Mouse (Mus musculus): Measurements from ENCODE around the gene Tex19.2. TPM values are rescaled to one million over a fixed set of nuclear protein-coding genes. Genes with fewer than 3 reads are reported as not detected.

Tex19.2 gene
- not detected in 2 replicates for polyA plus RNA-seq (2014; fragmentation: Nextera tagmentation; extraction: Ambion mirVana)

DNA sequence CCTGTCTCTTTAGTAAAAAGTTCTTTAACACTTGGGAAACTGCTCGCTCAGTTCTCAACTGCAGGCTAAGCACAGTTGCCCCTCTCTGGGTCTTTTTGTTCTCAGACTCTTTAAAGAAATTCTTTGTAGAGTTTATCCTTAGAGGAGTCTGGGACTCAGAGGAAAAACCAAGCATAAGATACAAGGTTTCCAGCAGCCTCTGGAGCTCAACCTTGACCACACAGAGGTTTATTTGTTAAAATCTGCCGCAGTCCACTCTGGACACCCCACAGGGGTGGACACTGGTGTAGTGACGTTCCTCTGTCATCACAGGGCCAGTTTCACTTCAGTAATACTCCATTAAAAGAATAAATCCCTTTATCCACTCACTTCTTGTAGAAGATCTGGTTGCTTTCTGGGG, at the start of gene Tex19.2:
TSS of gene Tex19.2 (minus strand) at position 101 of the 400 bp plus-strand sequence.
- Histone ChIP-seq H3K9me3 (replicated peaks; ENCODE audit: control insufficient read depth, low read length) (no peaks in the 10 kb centered on the region), H3K27ac (ENCODE audit: low read depth, low read length) (no peak within 1 kb of the TSS), H3K4me3 (ENCODE audit: low read depth, low read length) (no peak within 1 kb of the TSS), H3K36me3 (ENCODE audit: control insufficient read depth, insufficient read depth, low read length) (no peaks in the 10 kb centered on the region), H3K4me1 (ENCODE audit: control insufficient read depth, insufficient read depth, low read length) (peaks cover 13% of the 10 kb centered on the region), H3K4me2 (no peak within 1 kb of the TSS), H3K27me3 (ENCODE audit: control insufficient read depth, insufficient read depth, low read length) (no peaks in the 10 kb centered on the region; the same call in 1 of the 2 replicates), H3K9ac (ENCODE audit: low read depth, low read length) (no peak within 1 kb of the TSS)
- ATAC-seq (replicated peaks; ENCODE audit: insufficient number of reproducible peaks, low FRiP score, low TSS enrichment): no peak
- WGBS (ENCODE audit: insufficient replicate concordance): 85% methylated on average over 3 of the region's 3 CpGs

DNA sequence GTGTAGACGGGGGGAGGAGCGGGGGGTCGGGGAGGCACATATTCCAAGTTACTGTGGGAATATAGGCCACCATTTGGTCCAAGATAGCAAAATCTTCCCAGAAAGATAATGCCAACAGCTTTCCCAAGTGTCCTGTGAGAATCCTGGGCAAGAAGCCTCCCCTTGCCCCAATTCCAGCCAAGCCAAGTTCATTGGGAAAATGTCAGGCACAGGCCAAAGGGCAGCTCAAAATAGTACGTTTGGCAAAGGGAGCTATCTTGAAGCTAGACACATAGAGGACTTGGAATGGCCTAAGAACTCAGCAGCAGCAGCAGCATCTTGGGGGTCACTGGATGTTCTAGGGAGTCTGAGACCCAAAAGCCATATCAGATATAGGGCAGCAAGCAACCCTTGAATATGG, 45.3 kb upstream of the Tex19.2 start:
- Histone ChIP-seq H3K9ac (ENCODE audit: low read depth, low read length) (no peak overlapping the region), H3K36me3 (ENCODE audit: control insufficient read depth, insufficient read depth, low read length) (no peaks in the 10 kb centered on the region), H3K27ac (ENCODE audit: low read depth, low read length) (no peak overlapping the region), H3K4me2 (no peak overlapping the region), H3K27me3 (ENCODE audit: control insufficient read depth, insufficient read depth, low read length) (peaks cover 2% of the 10 kb centered on the region; the same call in 1 of the 2 replicates), H3K9me3 (replicated peaks; ENCODE audit: control insufficient read depth, low read length) (no peaks in the 10 kb centered on the region), H3K4me1 (ENCODE audit: control insufficient read depth, insufficient read depth, low read length) (no peaks in the 10 kb centered on the region), H3K4me3 (ENCODE audit: low read depth, low read length) (no peak overlapping the region)
- no peak for ATAC-seq (replicated peaks; ENCODE audit: insufficient number of reproducible peaks, low FRiP score, low TSS enrichment)
- 68% methylated on average over 4 of the region's 4 CpGs for WGBS (ENCODE audit: insufficient replicate concordance)

DNA sequence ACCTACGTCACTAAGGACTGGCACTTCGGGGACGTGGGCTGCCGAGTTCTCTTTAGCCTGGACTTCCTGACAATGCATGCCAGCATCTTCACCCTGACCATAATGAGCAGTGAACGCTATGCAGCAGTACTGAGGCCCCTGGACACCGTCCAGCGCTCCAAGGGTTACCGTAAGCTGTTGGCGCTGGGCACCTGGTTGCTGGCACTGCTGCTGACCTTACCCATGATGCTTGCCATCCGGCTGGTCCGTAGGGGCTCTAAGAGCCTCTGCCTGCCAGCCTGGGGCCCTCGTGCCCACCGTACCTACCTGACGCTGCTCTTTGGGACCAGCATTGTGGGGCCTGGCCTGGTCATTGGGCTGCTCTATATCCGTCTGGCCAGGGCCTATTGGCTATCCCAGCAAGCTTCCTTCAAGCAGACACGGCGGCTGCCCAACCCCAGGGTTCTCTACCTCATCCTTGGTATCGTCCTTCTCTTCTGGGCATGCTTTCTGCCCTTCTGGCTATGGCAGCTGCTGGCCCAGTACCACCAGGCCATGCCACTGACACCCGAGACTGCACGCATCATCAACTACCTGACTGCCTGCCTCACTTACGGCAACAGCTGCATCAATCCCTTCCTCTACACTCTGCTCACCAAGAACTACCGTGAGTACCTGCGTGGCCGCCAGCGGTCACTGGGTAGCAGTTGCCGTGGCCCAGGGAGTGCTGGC, 42.3 kb upstream of the Tex19.2 start:
- Histone ChIP-seq H3K4me3 (ENCODE audit: low read depth, low read length) (no peak overlapping the region), H3K4me1 (ENCODE audit: control insufficient read depth, insufficient read depth, low read length) (peaks cover 6% of the 10 kb centered on the region; the same call in 1 of the 2 replicates), H3K36me3 (ENCODE audit: control insufficient read depth, insufficient read depth, low read length) (no peaks in the 10 kb centered on the region), H3K4me2 (no peak overlapping the region), H3K9me3 (replicated peaks; ENCODE audit: control insufficient read depth, low read length) (no peaks in the 10 kb centered on the region), H3K27ac (ENCODE audit: low read depth, low read length) (no peak overlapping the region), H3K9ac (ENCODE audit: low read depth, low read length) (no peak overlapping the region), H3K27me3 (ENCODE audit: control insufficient read depth, insufficient read depth, low read length) (peaks cover 26% of the 10 kb centered on the region)
- 87% methylated on average over 26 of the region's 26 CpGs for WGBS (ENCODE audit: insufficient replicate concordance)
- ATAC-seq (replicated peaks; ENCODE audit: insufficient number of reproducible peaks, low FRiP score, low TSS enrichment): no peak

DNA sequence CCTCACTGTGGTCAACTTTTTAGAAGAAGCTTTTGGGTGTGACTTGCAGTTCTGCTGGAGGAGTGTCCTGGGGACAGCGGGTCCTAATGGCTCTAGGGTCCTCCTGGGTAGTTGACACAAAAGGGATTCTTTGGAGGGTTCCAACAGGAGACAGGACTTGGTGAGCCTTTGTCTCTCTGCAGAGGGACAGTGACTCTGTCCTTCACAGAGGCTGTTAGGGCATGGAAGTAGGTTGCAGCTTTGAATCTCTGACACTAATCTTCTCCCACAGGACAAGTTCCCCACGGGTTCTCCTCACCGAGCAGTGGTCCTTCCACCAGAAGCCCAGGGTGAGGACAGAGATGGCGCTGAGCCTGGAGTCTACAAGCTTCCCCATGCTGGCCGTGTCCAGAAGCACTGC, 41.5 kb upstream of the Tex19.2 start, which contains the start of gene Uts2r:
TSS of gene Uts2r (plus strand) at position 301 of the 400 bp plus-strand sequence.
- Histone ChIP-seq H3K4me1 (ENCODE audit: control insufficient read depth, insufficient read depth, low read length) (peaks cover 6% of the 10 kb centered on the region; the same call in 1 of the 2 replicates), H3K9ac (ENCODE audit: low read depth, low read length) (no peak within 1 kb of the TSS), H3K4me2 (no peak within 1 kb of the TSS), H3K9me3 (replicated peaks; ENCODE audit: control insufficient read depth, low read length) (no peaks in the 10 kb centered on the region), H3K4me3 (ENCODE audit: low read depth, low read length) (no peak within 1 kb of the TSS), H3K27me3 (ENCODE audit: control insufficient read depth, insufficient read depth, low read length) (peaks cover 34% of the 10 kb centered on the region), H3K27ac (ENCODE audit: low read depth, low read length) (no peak within 1 kb of the TSS), H3K36me3 (ENCODE audit: control insufficient read depth, insufficient read depth, low read length) (no peaks in the 10 kb centered on the region)
- ATAC-seq (replicated peaks; ENCODE audit: insufficient number of reproducible peaks, low FRiP score, low TSS enrichment): no peak
- 81% methylated on average over 5 of the region's 5 CpGs for WGBS (ENCODE audit: insufficient replicate concordance)

DNA sequence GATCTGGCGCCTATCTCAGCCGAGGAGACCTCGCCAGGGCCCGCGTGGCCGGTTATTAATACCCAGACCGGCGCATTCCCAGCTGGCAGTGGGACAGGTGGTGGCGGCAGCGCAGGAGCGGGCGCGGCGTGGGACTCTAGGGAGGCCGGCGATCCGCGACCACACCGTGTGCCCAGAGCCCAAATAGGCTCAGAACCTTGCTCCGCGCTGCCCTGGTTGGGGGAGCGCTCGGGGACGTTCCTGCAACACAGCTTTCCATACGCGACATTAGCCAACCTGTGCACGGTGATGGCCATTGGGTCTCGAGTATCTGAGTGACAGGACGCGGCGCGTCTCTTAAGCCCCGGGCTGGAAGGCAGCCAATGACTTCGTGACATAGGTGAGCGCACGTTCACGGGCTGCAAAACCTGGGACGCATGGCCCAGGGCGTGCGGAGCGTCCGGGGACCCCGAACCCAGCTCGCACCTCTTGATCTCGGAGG, 38.0 kb upstream of the Tex19.2 start:
- no peaks in the 10 kb centered on the region for H3K36me3 ChIP-seq (ENCODE audit: control insufficient read depth, insufficient read depth, low read length)
- no peak for ATAC-seq (replicated peaks; ENCODE audit: insufficient number of reproducible peaks, low FRiP score, low TSS enrichment)
- H3K9ac ChIP-seq (ENCODE audit: low read depth, low read length): no peak overlapping the region; the same call in 1 of the 2 replicates
- no peaks in the 10 kb centered on the region for H3K9me3 ChIP-seq (replicated peaks; ENCODE audit: control insufficient read depth, low read length)
- no peak overlapping the region for H3K27ac ChIP-seq (ENCODE audit: low read depth, low read length)
- peaks cover 38% of the 10 kb centered on the region for H3K27me3 ChIP-seq (ENCODE audit: control insufficient read depth, insufficient read depth, low read length)
- H3K4me1 ChIP-seq (ENCODE audit: control insufficient read depth, insufficient read depth, low read length): peaks cover 6% of the 10 kb centered on the region; the same call in 1 of the 2 replicates
- under 1% methylated on average over 45 of the region's 45 CpGs for WGBS (ENCODE audit: insufficient replicate concordance)
- peak overlapping the region; percentile 76 for H3K4me2 ChIP-seq
- peak overlapping the region; percentile 44 for H3K4me3 ChIP-seq (ENCODE audit: low read depth, low read length)

DNA sequence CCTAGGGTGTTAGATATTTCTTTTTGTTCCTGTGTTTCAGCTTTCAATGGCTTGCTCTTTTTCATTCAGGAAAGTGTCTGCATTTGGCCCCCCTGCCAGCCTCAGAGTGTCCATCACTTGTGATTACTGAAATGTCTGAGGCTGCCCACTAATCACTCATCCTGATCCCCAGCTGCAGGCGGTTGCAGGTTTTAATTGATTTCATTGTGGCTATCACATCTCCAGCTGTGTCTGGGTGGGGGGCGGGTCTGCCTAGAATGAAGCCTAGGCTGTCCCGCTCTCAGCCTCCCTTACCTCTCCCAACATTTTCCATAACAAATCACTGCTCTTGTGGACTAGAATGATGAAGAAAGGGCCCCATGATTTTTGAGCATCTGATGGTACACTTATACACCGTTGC, 35.7 kb upstream of the Tex19.2 start:
- WGBS (ENCODE audit: insufficient replicate concordance): 34% methylated on average over 4 of the region's 4 CpGs

DNA sequence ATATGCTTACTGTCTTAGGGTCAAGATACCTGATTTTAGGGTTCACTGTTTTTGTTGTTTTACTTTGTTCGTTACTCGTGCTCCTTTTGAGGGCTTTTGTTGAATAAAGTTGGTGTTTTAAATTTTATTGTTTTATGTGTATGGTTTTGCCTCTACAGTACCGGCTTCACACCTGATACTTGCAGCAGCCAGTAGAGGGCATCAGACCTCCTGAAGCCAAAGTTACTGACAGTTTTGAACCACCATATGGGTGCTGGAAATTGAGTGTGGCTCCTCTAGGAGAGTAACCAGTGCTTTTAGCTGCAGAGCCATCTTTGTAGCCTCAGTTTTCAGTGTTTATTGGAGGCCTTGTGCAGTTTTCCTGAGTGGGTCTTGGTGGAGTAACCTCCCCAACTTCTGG, 29.7 kb upstream of the Tex19.2 start:
- no peak overlapping the region for H3K4me3 ChIP-seq (ENCODE audit: low read depth, low read length)
- no peaks in the 10 kb centered on the region for H3K9me3 ChIP-seq (replicated peaks; ENCODE audit: control insufficient read depth, low read length)
- no peak for ATAC-seq (replicated peaks; ENCODE audit: insufficient number of reproducible peaks, low FRiP score, low TSS enrichment)
- H3K9ac ChIP-seq (ENCODE audit: low read depth, low read length): no peak overlapping the region
- 67% methylated on average over 3 of the region's 3 CpGs for WGBS (ENCODE audit: insufficient replicate concordance)
- H3K4me2 ChIP-seq: no peak overlapping the region
- no peaks in the 10 kb centered on the region for H3K27me3 ChIP-seq (ENCODE audit: control insufficient read depth, insufficient read depth, low read length)
- H3K36me3 ChIP-seq (ENCODE audit: control insufficient read depth, insufficient read depth, low read length): no peaks in the 10 kb centered on the region
- no peak overlapping the region for H3K27ac ChIP-seq (ENCODE audit: low read depth, low read length)
- no peaks in the 10 kb centered on the region for H3K4me1 ChIP-seq (ENCODE audit: control insufficient read depth, insufficient read depth, low read length)

More for the DNA sequence above, 35.7 kb upstream of the Tex19.2 start:
- Histone ChIP-seq H3K27me3 (ENCODE audit: control insufficient read depth, insufficient read depth, low read length) (peaks cover 36% of the 10 kb centered on the region), H3K4me3 (ENCODE audit: low read depth, low read length) (no peak overlapping the region), H3K4me2 (no peak overlapping the region), H3K9ac (ENCODE audit: low read depth, low read length) (no peak overlapping the region), H3K4me1 (ENCODE audit: control insufficient read depth, insufficient read depth, low read length) (peaks cover 6% of the 10 kb centered on the region; the same call in 1 of the 2 replicates), H3K9me3 (replicated peaks; ENCODE audit: control insufficient read depth, low read length) (no peaks in the 10 kb centered on the region), H3K27ac (ENCODE audit: low read depth, low read length) (no peak overlapping the region), H3K36me3 (ENCODE audit: control insufficient read depth, insufficient read depth, low read length) (no peaks in the 10 kb centered on the region)
- ATAC-seq (replicated peaks; ENCODE audit: insufficient number of reproducible peaks, low FRiP score, low TSS enrichment): no peak

DNA sequence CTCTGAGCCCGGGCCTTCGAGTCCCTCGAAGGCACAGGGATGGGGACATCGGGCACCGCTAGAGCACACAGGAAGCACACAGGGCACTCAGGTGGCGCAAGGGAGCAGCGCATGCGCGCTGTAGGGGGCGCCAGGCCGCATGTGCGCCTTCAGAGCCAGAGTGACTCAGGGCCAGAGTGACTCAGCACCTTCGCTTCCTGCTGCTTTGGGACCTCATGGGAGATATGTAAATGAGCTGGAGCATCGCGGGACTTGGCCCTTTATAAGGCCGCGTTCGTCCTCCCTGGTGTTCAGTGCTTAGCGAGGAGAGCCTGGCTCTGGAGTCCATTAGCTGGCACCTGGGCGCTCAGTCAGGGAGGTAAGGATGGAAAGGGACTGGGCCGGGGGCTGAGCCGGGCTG, 27.4 kb upstream of the Tex19.2 start, which contains the start of gene Tex19.1:
TSS of gene Tex19.1 (plus strand) at position 279 of the 400 bp plus-strand sequence.
- Histone ChIP-seq H3K27ac (ENCODE audit: low read depth, low read length) (no peak within 1 kb of the TSS), H3K27me3 (ENCODE audit: control insufficient read depth, insufficient read depth, low read length) (no peaks in the 10 kb centered on the region), H3K36me3 (ENCODE audit: control insufficient read depth, insufficient read depth, low read length) (no peaks in the 10 kb centered on the region), H3K4me3 (ENCODE audit: low read depth, low read length) (no peak within 1 kb of the TSS), H3K4me2 (no peak within 1 kb of the TSS), H3K4me1 (ENCODE audit: control insufficient read depth, insufficient read depth, low read length) (no peaks in the 10 kb centered on the region), H3K9me3 (replicated peaks; ENCODE audit: control insufficient read depth, low read length) (no peaks in the 10 kb centered on the region), H3K9ac (ENCODE audit: low read depth, low read length) (no peak within 1 kb of the TSS)
- no peak for ATAC-seq (replicated peaks; ENCODE audit: insufficient number of reproducible peaks, low FRiP score, low TSS enrichment)
- WGBS (ENCODE audit: insufficient replicate concordance): 89% methylated on average over 22 of the region's 22 CpGs

All from heart, embryonic 11.5 days (tissue).